Mouse (Mus musculus): ENCODE data around the gene Tnxb. TPM values are rescaled to one million over a fixed set of nuclear protein-coding genes. Genes with fewer than 3 reads are reported as not detected.

Tnxb gene
- polyA plus RNA-seq, 1 experiment from 2014 or later: 0.85 TPM

DNA sequence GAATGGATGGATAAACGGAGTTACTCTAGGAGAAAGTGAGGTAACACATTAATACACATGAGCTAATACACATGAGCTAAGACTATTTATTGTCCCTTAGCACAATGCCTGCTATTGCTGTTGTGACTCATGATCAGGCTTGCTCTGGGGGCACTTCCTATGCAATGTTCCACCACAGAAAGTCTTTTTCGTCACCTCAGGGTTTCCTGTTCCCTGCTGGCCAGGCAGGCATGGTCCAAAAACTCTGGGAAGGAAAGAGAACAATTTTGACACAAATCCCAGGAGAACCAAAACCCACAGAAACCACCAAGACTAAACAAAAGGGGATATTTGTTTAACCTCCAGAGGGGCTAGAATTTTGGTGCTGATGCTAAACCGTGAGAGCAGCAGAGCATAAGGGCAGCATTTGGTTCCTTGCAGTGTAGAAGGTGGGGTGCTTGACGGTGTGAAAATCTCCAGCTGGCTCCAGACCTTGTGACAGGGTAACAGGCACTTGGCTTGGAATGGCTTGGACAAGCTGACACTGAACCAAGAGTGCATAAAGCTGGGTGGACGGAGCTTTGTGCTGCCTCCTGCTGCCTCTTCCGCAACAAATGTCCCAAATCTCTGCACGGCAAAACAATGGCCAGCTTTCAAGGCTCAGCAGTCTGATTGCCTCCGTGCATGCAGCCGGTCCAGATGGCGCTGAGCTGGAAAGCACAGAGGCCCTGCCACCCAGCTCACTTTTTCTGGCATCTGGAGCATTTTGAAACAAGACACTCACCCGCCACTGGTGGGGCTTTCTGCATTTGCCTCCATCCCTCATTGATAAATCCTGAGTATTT is 29.3 kb upstream of the Tnxb start:
- 13% methylated on average over 11 of the region's 11 CpGs for WGBS
- H3K27ac ChIP-seq (ENCODE audit: low read length): peak overlapping the region; percentile 68
- DNase-seq (ENCODE audit: low spot score): peak; percentile 81
- TF ChIP-seq EP300 (IDR thresholded peaks at IDR 0.05): peak; percentile 27; the same call in 1 of the 2 replicates
- TF ChIP-seq CTCF (IDR thresholded peaks at IDR 0.05): peak; percentile 54
- peaks cover 10% of the 10 kb centered on the region for H3K4me1 ChIP-seq (ENCODE audit: insufficient read depth, low read depth, low read length)
- no peaks in the 10 kb centered on the region for H3K9me3 ChIP-seq (ENCODE audit: low read length)
- H3K27me3 ChIP-seq (replicated peaks; ENCODE audit: insufficient read depth, low read length): no peaks in the 10 kb centered on the region
- H3K9ac ChIP-seq (replicated peaks; ENCODE audit: low read depth): no peak overlapping the region
- ATAC-seq: peak; percentile 46
- H3K36me3 ChIP-seq (ENCODE audit: insufficient read depth, low read length): no peaks in the 10 kb centered on the region
- H3K4me3 ChIP-seq (ENCODE audit: low read depth, low read length): no peak overlapping the region
- H3K4me2 ChIP-seq (replicated peaks; ENCODE audit: low read depth, low read length): no peak overlapping the region

DNA sequence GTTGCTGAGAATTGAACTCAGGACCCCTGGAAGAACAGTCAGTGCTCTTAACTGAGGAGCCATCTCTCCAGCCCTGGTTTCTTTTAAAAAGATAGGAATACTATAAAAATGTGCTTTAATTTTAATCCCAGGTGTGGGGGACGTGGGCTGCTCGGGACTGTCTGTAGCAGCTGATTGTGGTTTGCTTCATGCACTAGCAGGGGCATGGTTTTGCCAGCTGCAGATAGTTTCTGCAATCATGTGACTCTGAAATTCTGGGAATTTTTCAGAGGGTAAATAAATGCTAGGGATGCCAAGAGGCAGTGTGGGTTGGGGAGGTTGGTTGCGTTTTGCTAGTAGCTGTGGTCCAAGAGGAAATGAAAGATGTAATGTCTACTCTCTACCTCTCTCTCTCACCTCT is 28.4 kb upstream of the Tnxb start:
- Histone ChIP-seq H3K4me3 (ENCODE audit: low read depth, low read length) (no peak overlapping the region), H3K9me3 (ENCODE audit: low read length) (no peaks in the 10 kb centered on the region), H3K9ac (replicated peaks; ENCODE audit: low read depth) (no peak overlapping the region), H3K4me1 (ENCODE audit: insufficient read depth, low read depth, low read length) (peaks cover 10% of the 10 kb centered on the region), H3K27me3 (replicated peaks; ENCODE audit: insufficient read depth, low read length) (no peaks in the 10 kb centered on the region), H3K36me3 (ENCODE audit: insufficient read depth, low read length) (no peaks in the 10 kb centered on the region), H3K4me2 (replicated peaks; ENCODE audit: low read depth, low read length) (no peak overlapping the region), H3K27ac (ENCODE audit: low read length) (no peak overlapping the region)
- 74% methylated on average over 3 of the region's 3 CpGs for WGBS
- no peak for ATAC-seq
- DNase-seq (ENCODE audit: low spot score): no peak
- TF ChIP-seq EP300 (IDR thresholded peaks at IDR 0.05) (no peak), CTCF (IDR thresholded peaks at IDR 0.05) (no peak)

DNA sequence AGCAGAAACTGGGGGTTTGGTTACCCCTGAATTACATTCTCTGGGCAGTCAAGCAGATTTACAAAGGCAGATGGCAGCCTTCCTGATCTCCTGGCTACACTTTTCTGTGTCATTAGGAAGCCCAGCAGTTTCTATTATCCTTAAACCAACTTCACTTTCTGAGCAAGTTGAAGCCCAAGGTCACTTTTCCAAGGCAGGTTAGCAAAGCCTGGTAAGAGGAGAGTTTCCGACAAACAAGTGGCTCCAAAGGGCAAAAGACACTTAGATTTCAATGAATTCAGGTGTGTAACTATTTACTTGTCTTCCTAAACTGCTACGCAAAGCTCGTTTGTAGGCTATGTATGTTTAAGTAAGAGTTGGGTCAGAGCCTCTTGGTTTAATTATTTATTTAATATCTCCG is 27.0 kb upstream of the Tnxb start:
- 82% methylated on average over 4 of the region's 4 CpGs for WGBS
- DNase-seq (ENCODE audit: low spot score) (no peak), ATAC-seq (no peak)
- Histone ChIP-seq H3K4me1 (ENCODE audit: insufficient read depth, low read depth, low read length) (peaks cover 15% of the 10 kb centered on the region), H3K4me2 (replicated peaks; ENCODE audit: low read depth, low read length) (no peak overlapping the region), H3K27ac (ENCODE audit: low read length) (no peak overlapping the region), H3K36me3 (ENCODE audit: insufficient read depth, low read length) (no peaks in the 10 kb centered on the region), H3K27me3 (replicated peaks; ENCODE audit: insufficient read depth, low read length) (no peaks in the 10 kb centered on the region), H3K9ac (replicated peaks; ENCODE audit: low read depth) (no peak overlapping the region), H3K9me3 (ENCODE audit: low read length) (no peaks in the 10 kb centered on the region), H3K4me3 (ENCODE audit: low read depth, low read length) (no peak overlapping the region)
- no peak for TF ChIP-seq CTCF (IDR thresholded peaks at IDR 0.05)
- TF ChIP-seq EP300 (IDR thresholded peaks at IDR 0.05): no peak

DNA sequence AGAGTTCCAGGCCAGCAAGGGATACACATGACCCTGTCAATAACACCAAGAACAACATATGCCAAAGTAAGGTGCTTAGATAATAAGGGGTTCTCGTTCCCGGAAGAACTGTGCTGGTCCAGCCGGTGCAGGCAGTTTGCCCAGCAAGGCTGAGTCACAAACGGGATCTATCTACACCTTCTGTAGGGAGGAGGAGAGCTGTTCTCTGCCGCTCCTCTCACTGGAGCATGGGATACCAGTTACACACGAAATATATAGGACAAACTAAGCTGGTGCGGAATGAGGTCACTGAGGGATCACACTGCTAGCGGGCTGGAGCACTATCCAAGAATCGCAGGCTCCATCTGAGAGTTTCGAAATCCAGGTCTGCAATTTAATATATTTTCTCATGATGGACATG is 26.4 kb upstream of the Tnxb start:
- no peaks in the 10 kb centered on the region for H3K36me3 ChIP-seq (ENCODE audit: insufficient read depth, low read length)
- peaks cover 15% of the 10 kb centered on the region for H3K4me1 ChIP-seq (ENCODE audit: insufficient read depth, low read depth, low read length)
- ATAC-seq (no peak), DNase-seq (ENCODE audit: low spot score) (no peak)
- TF ChIP-seq CTCF (IDR thresholded peaks at IDR 0.05) (no peak), EP300 (IDR thresholded peaks at IDR 0.05) (no peak)
- no peaks in the 10 kb centered on the region for H3K9me3 ChIP-seq (ENCODE audit: low read length)
- H3K4me3 ChIP-seq (ENCODE audit: low read depth, low read length): no peak overlapping the region
- H3K27ac ChIP-seq (ENCODE audit: low read length): no peak overlapping the region
- no peaks in the 10 kb centered on the region for H3K27me3 ChIP-seq (replicated peaks; ENCODE audit: insufficient read depth, low read length)
- no peak overlapping the region for H3K4me2 ChIP-seq (replicated peaks; ENCODE audit: low read depth, low read length)
- H3K9ac ChIP-seq (replicated peaks; ENCODE audit: low read depth): no peak overlapping the region
- 74% methylated on average over 10 of the region's 10 CpGs for WGBS

DNA sequence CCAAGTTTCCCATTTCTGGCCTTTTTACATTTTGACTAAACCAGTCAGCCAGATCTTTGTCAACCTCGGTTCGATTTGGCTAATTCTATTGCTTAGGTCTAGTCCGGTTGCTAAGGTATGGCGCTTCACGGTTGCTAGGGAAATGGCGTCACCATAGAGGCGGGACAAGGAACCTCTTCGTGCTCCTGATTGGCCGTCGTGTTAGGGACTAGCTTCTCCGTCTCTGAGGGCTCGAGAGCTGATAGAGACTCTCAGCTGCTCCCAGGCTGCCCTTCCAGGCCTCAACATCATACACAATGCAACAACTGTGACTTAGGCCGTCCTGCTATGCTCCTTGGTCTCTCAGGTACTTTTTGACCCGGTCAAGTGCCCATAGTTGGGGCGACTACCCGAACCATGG is 25.7 kb upstream of the Tnxb start, which contains the start of gene Fkbpl:
Gene Fkbpl (plus strand): TSS at position 157 of the 400 bp plus-strand sequence.
- Histone ChIP-seq H3K4me1 (ENCODE audit: insufficient read depth, low read depth, low read length) (peaks cover 15% of the 10 kb centered on the region), H3K4me2 (replicated peaks; ENCODE audit: low read depth, low read length) (peak within 1 kb of the TSS; percentile 67), H3K27me3 (replicated peaks; ENCODE audit: insufficient read depth, low read length) (no peaks in the 10 kb centered on the region), H3K9me3 (ENCODE audit: low read length) (no peaks in the 10 kb centered on the region), H3K4me3 (ENCODE audit: low read depth, low read length) (peak within 1 kb of the TSS; percentile 54), H3K36me3 (ENCODE audit: insufficient read depth, low read length) (no peaks in the 10 kb centered on the region), H3K9ac (replicated peaks; ENCODE audit: low read depth) (peak within 1 kb of the TSS; percentile 58), H3K27ac (ENCODE audit: low read length) (peak within 1 kb of the TSS; percentile 85)
- DNase-seq (ENCODE audit: low spot score) (peak; percentile 98), ATAC-seq (peak; percentile 78)
- TF ChIP-seq CTCF (IDR thresholded peaks at IDR 0.05): no peak
- no peak for TF ChIP-seq EP300 (IDR thresholded peaks at IDR 0.05)
- whole genome bisulfite sequencing: under 1% methylated on average over 16 of the region's 16 CpGs

DNA sequence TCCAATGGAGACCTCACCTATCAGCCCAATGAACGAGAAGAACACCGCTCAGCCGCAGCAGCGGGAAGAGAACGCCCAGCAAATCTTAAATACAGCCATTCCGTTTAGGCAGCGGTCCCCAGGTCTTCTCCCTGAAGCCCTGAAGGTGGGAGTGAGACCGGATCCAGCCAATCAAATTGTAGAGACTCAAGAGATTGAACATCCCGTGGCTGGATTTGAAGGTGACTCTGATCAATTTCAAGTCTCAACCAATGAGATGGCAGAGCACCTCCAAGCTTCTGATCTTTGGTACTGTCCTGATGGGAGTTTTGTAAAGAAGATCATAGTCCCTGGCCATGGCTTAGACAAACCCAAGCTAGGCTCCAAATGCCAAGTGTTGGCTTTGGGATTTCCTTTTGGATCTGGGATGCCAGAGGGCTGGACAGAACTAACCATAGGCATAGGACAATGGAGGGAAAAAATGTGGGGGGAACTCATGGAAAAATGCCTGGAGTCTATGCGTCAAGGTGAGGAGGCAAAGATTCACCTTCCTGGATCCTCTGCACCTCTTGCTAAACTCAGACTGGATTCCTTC is 25.0 kb upstream of the Tnxb start:
- H3K36me3 ChIP-seq (ENCODE audit: insufficient read depth, low read length): no peaks in the 10 kb centered on the region
- TF ChIP-seq EP300 (IDR thresholded peaks at IDR 0.05) (no peak), CTCF (IDR thresholded peaks at IDR 0.05) (no peak)
- no peaks in the 10 kb centered on the region for H3K9me3 ChIP-seq (ENCODE audit: low read length)
- no peaks in the 10 kb centered on the region for H3K27me3 ChIP-seq (replicated peaks; ENCODE audit: insufficient read depth, low read length)
- WGBS: 36% methylated on average over 10 of the region's 10 CpGs
- H3K27ac ChIP-seq (ENCODE audit: low read length): peak overlapping the region; percentile 85; the same call in 1 of the 2 replicates
- peaks cover 12% of the 10 kb centered on the region for H3K4me1 ChIP-seq (ENCODE audit: insufficient read depth, low read depth, low read length)
- peak overlapping the region; percentile 54 for H3K4me3 ChIP-seq (ENCODE audit: low read depth, low read length)
- H3K9ac ChIP-seq (replicated peaks; ENCODE audit: low read depth): peak overlapping the region; percentile 58
- no peak for ATAC-seq
- peak overlapping the region; percentile 67 for H3K4me2 ChIP-seq (replicated peaks; ENCODE audit: low read depth, low read length)
- no peak for DNase-seq (ENCODE audit: low spot score)
